Mouse (Mus musculus): ENCODE data around the gene Fbxo48. TPM values are rescaled to one million over a fixed set of nuclear protein-coding genes. Genes with fewer than 3 reads are reported as not detected.

Gene Fbxo48
- polyA plus RNA-seq, 1 experiment from 2014 or later: 1.6 TPM

- no peaks in the 10 kb centered on the region for H3K36me3 ChIP-seq
- no peak overlapping the region for H3K4me2 ChIP-seq (replicated peaks)
- no peaks in the 10 kb centered on the region for H3K27me3 ChIP-seq (replicated peaks)
- H3K27ac ChIP-seq: no peak overlapping the region
- H3K4me1 ChIP-seq (replicated peaks): no peaks in the 10 kb centered on the region
- 76% methylated on average over 4 of the region's 4 CpGs for WGBS
- no peak overlapping the region for H3K9ac ChIP-seq
- H3K9me3 ChIP-seq: no peaks in the 10 kb centered on the region
- no peak for ATAC-seq
- no peak overlapping the region for H3K4me3 ChIP-seq (replicated peaks)
Measured at GRCm38 (mm10) chr11:16976937-16977336, 25.8 kb downstream of the Fbxo48 start.

GRCm38 (mm10) chr11:16977611-16978010 is 26.4 kb downstream of the Fbxo48 start:
- no peaks in the 10 kb centered on the region for H3K27me3 ChIP-seq (replicated peaks)
- no peak overlapping the region for H3K4me2 ChIP-seq (replicated peaks)
- no peaks in the 10 kb centered on the region for H3K36me3 ChIP-seq
- H3K4me3 ChIP-seq (replicated peaks): no peak overlapping the region
- H3K27ac ChIP-seq: no peak overlapping the region
- no peaks in the 10 kb centered on the region for H3K4me1 ChIP-seq (replicated peaks)
- H3K9ac ChIP-seq: no peak overlapping the region
- H3K9me3 ChIP-seq: no peaks in the 10 kb centered on the region
- ATAC-seq: no peak
- WGBS: 82% methylated on average over 2 of the region's 2 CpGs

GRCm38 (mm10) chr11:16978161-16978707 is 27.1 kb downstream of the Fbxo48 start:
- Histone ChIP-seq H3K27ac (no peak overlapping the region), H3K4me2 (replicated peaks) (no peak overlapping the region), H3K27me3 (replicated peaks) (no peaks in the 10 kb centered on the region), H3K9ac (no peak overlapping the region), H3K9me3 (no peaks in the 10 kb centered on the region), H3K4me3 (replicated peaks) (no peak overlapping the region), H3K36me3 (no peaks in the 10 kb centered on the region), H3K4me1 (replicated peaks) (no peaks in the 10 kb centered on the region)
- WGBS: 62% methylated on average over 5 of the region's 5 CpGs
- ATAC-seq: no peak

- no peaks in the 10 kb centered on the region for H3K4me1 ChIP-seq (replicated peaks)
- no peaks in the 10 kb centered on the region for H3K9me3 ChIP-seq
- no peak for ATAC-seq
- no peak overlapping the region for H3K4me2 ChIP-seq (replicated peaks)
- 75% methylated on average over 7 of the region's 7 CpGs for WGBS
- H3K27ac ChIP-seq: no peak overlapping the region
- H3K27me3 ChIP-seq (replicated peaks): no peaks in the 10 kb centered on the region
- H3K4me3 ChIP-seq (replicated peaks): no peak overlapping the region
- H3K36me3 ChIP-seq: no peaks in the 10 kb centered on the region
- no peak overlapping the region for H3K9ac ChIP-seq
Measured at GRCm38 (mm10) chr11:16986550-16987187, 35.5 kb downstream of the Fbxo48 start.

- ATAC-seq: no peak
- no peak overlapping the region for H3K9ac ChIP-seq
- no peak overlapping the region for H3K4me3 ChIP-seq (replicated peaks)
- WGBS: 68% methylated on average over 6 of the region's 6 CpGs
- H3K27ac ChIP-seq: no peak overlapping the region
- H3K4me1 ChIP-seq (replicated peaks): no peaks in the 10 kb centered on the region
- no peak overlapping the region for H3K4me2 ChIP-seq (replicated peaks)
- no peaks in the 10 kb centered on the region for H3K27me3 ChIP-seq (replicated peaks)
- H3K9me3 ChIP-seq: no peaks in the 10 kb centered on the region
- H3K36me3 ChIP-seq: no peaks in the 10 kb centered on the region
Measured at GRCm38 (mm10) chr11:16987745-16988328, 36.7 kb downstream of the Fbxo48 start.

GRCm38 (mm10) chr11:16989885-16990284 is 38.7 kb downstream of the Fbxo48 start:
- H3K9ac ChIP-seq: no peak overlapping the region
- H3K4me2 ChIP-seq (replicated peaks): no peak overlapping the region
- WGBS: 74% methylated on average over 5 of the region's 5 CpGs
- no peaks in the 10 kb centered on the region for H3K9me3 ChIP-seq
- no peak overlapping the region for H3K27ac ChIP-seq
- no peak for ATAC-seq
- H3K4me1 ChIP-seq (replicated peaks): no peaks in the 10 kb centered on the region
- no peaks in the 10 kb centered on the region for H3K27me3 ChIP-seq (replicated peaks)
- no peak overlapping the region for H3K4me3 ChIP-seq (replicated peaks)
- H3K36me3 ChIP-seq: no peaks in the 10 kb centered on the region

GRCm38 (mm10) chr11:16992880-16993279 is 41.7 kb downstream of the Fbxo48 start:
- WGBS: 81% methylated on average over 6 of the region's 6 CpGs
- H3K4me2 ChIP-seq (replicated peaks): no peak overlapping the region
- no peak for ATAC-seq
- H3K27me3 ChIP-seq (replicated peaks): no peaks in the 10 kb centered on the region
- H3K9ac ChIP-seq: no peak overlapping the region
- no peak overlapping the region for H3K4me3 ChIP-seq (replicated peaks)
- no peaks in the 10 kb centered on the region for H3K36me3 ChIP-seq
- H3K4me1 ChIP-seq (replicated peaks): no peaks in the 10 kb centered on the region
- no peaks in the 10 kb centered on the region for H3K9me3 ChIP-seq
- no peak overlapping the region for H3K27ac ChIP-seq

GRCm38 (mm10) chr11:16996818-16997217 is 45.6 kb downstream of the Fbxo48 start:
- Histone ChIP-seq H3K36me3 (no peaks in the 10 kb centered on the region), H3K27me3 (replicated peaks) (no peaks in the 10 kb centered on the region), H3K27ac (no peak overlapping the region), H3K4me3 (replicated peaks) (no peak overlapping the region), H3K9ac (no peak overlapping the region), H3K4me2 (replicated peaks) (no peak overlapping the region), H3K9me3 (no peaks in the 10 kb centered on the region), H3K4me1 (replicated peaks) (no peaks in the 10 kb centered on the region)
- ATAC-seq: no peak

- no peak overlapping the region for H3K27ac ChIP-seq
- no peaks in the 10 kb centered on the region for H3K27me3 ChIP-seq (replicated peaks)
- H3K36me3 ChIP-seq: no peaks in the 10 kb centered on the region
- H3K9ac ChIP-seq: no peak overlapping the region
- no peak overlapping the region for H3K4me2 ChIP-seq (replicated peaks)
- H3K4me3 ChIP-seq (replicated peaks): no peak overlapping the region
- ATAC-seq: no peak
- no peaks in the 10 kb centered on the region for H3K9me3 ChIP-seq
- H3K4me1 ChIP-seq (replicated peaks): no peaks in the 10 kb centered on the region
Measured at GRCm38 (mm10) chr11:16997465-16997864, 46.3 kb downstream of the Fbxo48 start.

- Histone ChIP-seq H3K4me2 (replicated peaks) (no peak overlapping the region), H3K36me3 (no peaks in the 10 kb centered on the region), H3K27me3 (replicated peaks) (no peaks in the 10 kb centered on the region), H3K9me3 (no peaks in the 10 kb centered on the region), H3K9ac (no peak overlapping the region), H3K4me1 (replicated peaks) (no peaks in the 10 kb centered on the region), H3K4me3 (replicated peaks) (no peak overlapping the region), H3K27ac (no peak overlapping the region)
- ATAC-seq: no peak
- 90% methylated on average over 4 of the region's 4 CpGs for WGBS
Measured at GRCm38 (mm10) chr11:16999387-16999786, 48.2 kb downstream of the Fbxo48 start.

- Histone ChIP-seq H3K4me3 (replicated peaks) (no peak overlapping the region), H3K9me3 (no peaks in the 10 kb centered on the region), H3K27ac (no peak overlapping the region), H3K4me1 (replicated peaks) (no peaks in the 10 kb centered on the region), H3K4me2 (replicated peaks) (no peak overlapping the region), H3K36me3 (no peaks in the 10 kb centered on the region), H3K9ac (no peak overlapping the region), H3K27me3 (replicated peaks) (no peaks in the 10 kb centered on the region)
- ATAC-seq: no peak
Measured at GRCm38 (mm10) chr11:16999933-17000332, 48.8 kb downstream of the Fbxo48 start.

GRCm38 (mm10) chr11:17000353-17001334 is 49.5 kb downstream of the Fbxo48 start:
- Histone ChIP-seq H3K4me3 (replicated peaks) (no peak overlapping the region), H3K9ac (no peak overlapping the region), H3K4me2 (replicated peaks) (no peak overlapping the region), H3K27ac (no peak overlapping the region), H3K4me1 (replicated peaks) (no peaks in the 10 kb centered on the region), H3K27me3 (replicated peaks) (no peaks in the 10 kb centered on the region), H3K9me3 (no peaks in the 10 kb centered on the region), H3K36me3 (no peaks in the 10 kb centered on the region)
- no peak for ATAC-seq
- 52% methylated on average over 9 of the region's 9 CpGs for WGBS

Measured in intestine, embryonic 15.5 days (tissue).